ENCODE assay signal across 20 mouse cellular contexts in genomic region chr2:172648072-172648471, GRCm38 (mm10).
"Had no signal": no experiment of that assay in that cellular context is flagged by ENCODE, and none has a peak within 500 bp of the region (broad histone marks: within the 10 kb centered on the region; RNA-seq: fewer than 3 reads in every experiment).

No protein-coding gene starts in this region.

- H3K4me3 ChIP-seq: lung, embryonic 15.5 days; midbrain, embryonic 10.5 days; midbrain, embryonic 12.5 days; myocyte; neural tube, embryonic 13.5 days; neural tube, embryonic 15.5 days had no signal

- H3K36me3 ChIP-seq: lung, embryonic 15.5 days; midbrain, embryonic 10.5 days; midbrain, embryonic 12.5 days; neural tube, embryonic 13.5 days; neural tube, embryonic 15.5 days had no signal

- H3K27me3 ChIP-seq: lung, embryonic 15.5 days had no signal

- H3K27ac ChIP-seq: lung, embryonic 15.5 days; macrophage; midbrain, embryonic 10.5 days; midbrain, embryonic 12.5 days; neural tube, embryonic 13.5 days; neural tube, embryonic 15.5 days had no signal

- H3K9me3 ChIP-seq: lung, embryonic 15.5 days; midbrain, embryonic 10.5 days; midbrain, embryonic 12.5 days; neural tube, embryonic 13.5 days; neural tube, embryonic 15.5 days had no signal

- DNase-seq: liver, postnatal 0 days; lung, adult 2 months; lung, postnatal 14 days; lung, postnatal 36 days; midbrain, embryonic 14.5 days; retina, postnatal 1 day; right cerebral cortex, adult 18-20 months; right cerebral cortex, postnatal 25 days; right cerebral cortex, postnatal 4 days; spleen, adult 18-20 months; thymus, adult 18-20 months; thymus, postnatal 25 days; thymus, postnatal 4 days had no signal

- H3K9ac ChIP-seq: liver, postnatal 0 days; lung, embryonic 15.5 days; midbrain, embryonic 12.5 days; neural tube, embryonic 13.5 days; neural tube, embryonic 15.5 days had no signal
